Mouse (Mus musculus) liver, postnatal 0 days (tissue): ENCODE data around the gene Ptger2. TPM values are rescaled to one million over a fixed set of nuclear protein-coding genes. Genes with fewer than 3 reads are reported as not detected.

Experiments used
- ATAC-seq: fragments of 200-750 bp; cut with Nextera tagmentation; 2 replicates; pipeline ENCODE4 v1.8.0; 2017; ENCODE audit warnings: mild to moderate bottlenecking, moderate library complexity
- DNase-seq: peaks from one replicate; pipeline ENCODE4 v3.0.0-alpha.2; 2016
- H3K27ac ChIP-seq: fragments of 300-500 bp; sonication (generic); 2 replicates; pipeline ENCODE4 v1.5.1; 2014; ENCODE audit warnings: antibody characterized with exemption, moderate library complexity, mild to moderate bottlenecking, low read depth
- H3K27me3 ChIP-seq: fragments of 300-500 bp; sonication (generic); 2 replicates; pipeline ENCODE4 v1.6.1; 2014; ENCODE audit warnings: low read length, control low read depth, mixed read lengths; ENCODE audit not compliant: insufficient read depth
- H3K36me3 ChIP-seq: fragments of 300-500 bp; sonication (generic); replicated peaks from 2 replicates; pipeline ENCODE4 v1.6.1; 2014; ENCODE audit warnings: mild to moderate bottlenecking, control low read depth, low read length, moderate library complexity, mixed read lengths; ENCODE audit not compliant: insufficient read depth
- H3K4me1 ChIP-seq: fragments of 300-500 bp; sonication (generic); 2 replicates; pipeline ENCODE4 v1.6.1; 2014; ENCODE audit warnings: antibody characterized with exemption, mild to moderate bottlenecking, control low read depth; ENCODE audit not compliant: insufficient read depth
- H3K4me2 ChIP-seq: fragments of 300-500 bp; sonication (generic); 2 replicates; pipeline ENCODE4 v1.6.1; 2014; ENCODE audit warnings: low read depth, mild to moderate bottlenecking, low read length, moderate library complexity, mixed read lengths
- H3K4me3 ChIP-seq: fragments of 300-500 bp; sonication (generic); 2 replicates; pipeline ENCODE4 v1.5.1; 2014; ENCODE audit warnings: low read depth, low read length
- H3K9ac ChIP-seq: fragments of 300-500 bp; sonication (generic); replicated peaks from 2 replicates; pipeline ENCODE4 v1.6.1; 2014; ENCODE audit warnings: mild to moderate bottlenecking, moderate library complexity
- H3K9me3 ChIP-seq: fragments of 300-500 bp; sonication (generic); 2 replicates; pipeline ENCODE4 v1.6.1; 2016; ENCODE audit warnings: mild to moderate bottlenecking, control low read depth, low read length, mixed read lengths
- CTCF ChIP-seq: sonication (generic); IDR thresholded peaks from 2 replicates; pipeline ENCODE4 v1.5.1; 2016; ENCODE audit warnings: antibody characterized with exemption, low read depth
- EP300 ChIP-seq: IDR thresholded peaks from 2 replicates; pipeline ENCODE4 v1.6.1; 2016; ENCODE audit warnings: antibody characterized with exemption, low read depth, mild to moderate bottlenecking
- WGBS: fragments of 180-500 bp; shearing (Covaris S2); extraction: QIAGEN DNeasy Blood & Tissue Kit; methylation state at CpG from one replicate; pipeline ENCODE4 v1.1.7; 2014; ENCODE audit not compliant: insufficient replicate concordance; 5-methylcytosine and 5-hydroxymethylcytosine counted together
- polyA plus RNA-seq: library from polyadenylated mRNA; unstranded; fragments of >200 nt; fragmentation: Nextera tagmentation; extraction: Ambion mirVana; gene quantifications from 2 replicates; pipeline ENCODE4 v1.2.1, GENCODE M21; 2015

Gene Ptger2
- polyA plus RNA-seq, 1 experiment from 2014 or later: 0.68 TPM

DNA sequence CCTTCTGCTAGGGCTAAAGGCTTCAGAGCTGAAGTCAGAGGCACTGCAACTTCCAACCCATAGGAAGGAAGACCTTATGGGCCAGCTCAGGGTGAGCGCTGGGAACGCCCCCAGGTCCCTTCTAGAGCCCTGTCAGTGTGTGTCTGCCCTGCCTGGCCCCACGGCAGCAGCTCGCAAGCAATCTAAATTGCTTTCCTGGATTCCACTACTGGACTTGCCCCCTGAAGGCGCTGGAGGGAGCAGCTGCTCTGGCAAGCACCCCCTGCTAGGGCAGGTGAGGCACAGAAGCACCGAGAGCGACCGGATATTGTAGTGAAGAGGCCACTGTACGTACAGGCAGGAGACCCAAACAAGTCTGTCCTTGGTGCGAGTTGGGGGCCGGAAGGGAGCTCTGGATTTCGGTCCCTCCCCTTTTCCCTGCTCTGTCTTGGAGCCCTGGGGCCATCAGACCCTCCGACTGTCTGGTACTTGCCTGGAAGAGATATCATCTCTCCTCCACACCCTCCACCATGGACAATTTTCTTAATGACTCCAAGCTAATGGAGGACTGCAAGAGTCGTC is 541 bp downstream of the Ptger2 start:
- Histone ChIP-seq H3K4me3 (peak overlapping the region; percentile 57), H3K27me3 (peaks cover 17% of the 10 kb centered on the region; the same call in 1 of the 2 replicates), H3K9ac (peak overlapping the region; percentile 59), H3K4me2 (peak overlapping the region; percentile 74), H3K36me3 (no peaks in the 10 kb centered on the region), H3K27ac (peak overlapping the region; percentile 81), H3K4me1 (peaks cover 12% of the 10 kb centered on the region), H3K9me3 (no peaks in the 10 kb centered on the region)
- TF ChIP-seq EP300 (no peak), CTCF (no peak)
- ATAC-seq (peak; percentile 55), DNase-seq (peak; percentile 33)
- 5% methylated on average over 14 of the region's 14 CpGs for WGBS

DNA sequence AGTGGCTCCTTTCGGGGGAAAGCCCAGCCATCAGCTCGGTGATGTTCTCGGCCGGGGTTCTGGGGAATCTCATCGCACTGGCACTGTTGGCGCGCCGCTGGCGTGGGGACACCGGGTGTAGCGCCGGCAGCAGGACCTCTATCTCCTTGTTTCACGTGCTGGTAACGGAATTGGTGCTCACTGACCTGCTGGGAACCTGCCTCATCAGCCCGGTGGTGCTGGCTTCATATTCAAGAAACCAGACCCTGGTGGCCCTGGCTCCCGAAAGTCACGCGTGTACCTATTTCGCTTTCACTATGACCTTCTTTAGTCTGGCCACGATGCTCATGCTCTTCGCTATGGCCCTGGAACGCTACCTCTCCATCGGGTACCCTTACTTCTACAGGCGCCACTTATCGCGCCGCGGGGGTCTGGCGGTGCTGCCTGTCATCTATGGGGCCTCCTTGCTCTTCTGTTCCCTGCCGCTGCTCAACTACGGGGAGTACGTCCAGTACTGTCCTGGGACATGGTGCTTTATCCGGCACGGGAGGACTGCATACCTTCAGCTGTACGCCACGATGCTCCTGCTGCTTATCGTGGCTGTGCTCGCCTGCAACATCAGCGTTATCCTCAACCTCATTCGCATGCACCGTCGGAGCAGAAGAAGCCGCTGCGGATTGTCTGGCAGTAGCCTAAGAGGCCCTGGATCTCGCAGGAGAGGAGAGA is 1.2 kb downstream of the Ptger2 start:
- peak; percentile 10; the same call in 1 of the 2 replicates for ATAC-seq
- WGBS: 2% methylated on average over 45 of the region's 45 CpGs
- Histone ChIP-seq H3K27ac (peak overlapping the region; percentile 81), H3K9ac (peak overlapping the region; percentile 59), H3K4me2 (peak overlapping the region; percentile 74), H3K36me3 (no peaks in the 10 kb centered on the region), H3K27me3 (peaks cover 17% of the 10 kb centered on the region; the same call in 1 of the 2 replicates), H3K4me1 (peaks cover 12% of the 10 kb centered on the region), H3K9me3 (no peaks in the 10 kb centered on the region), H3K4me3 (peak overlapping the region; percentile 57)
- TF ChIP-seq EP300 (no peak), CTCF (no peak)
- DNase-seq: no peak

- H3K27me3 ChIP-seq: peaks cover 17% of the 10 kb centered on the region; the same call in 1 of the 2 replicates
- H3K9ac ChIP-seq: peak overlapping the region; percentile 59
- peak overlapping the region; percentile 74 for H3K4me2 ChIP-seq
- no peaks in the 10 kb centered on the region for H3K36me3 ChIP-seq
- 14% methylated on average over 4 of the region's 4 CpGs for WGBS
- no peaks in the 10 kb centered on the region for H3K9me3 ChIP-seq
- H3K27ac ChIP-seq: peak overlapping the region; percentile 81
- ATAC-seq: no peak
- peak overlapping the region; percentile 57 for H3K4me3 ChIP-seq
- peaks cover 12% of the 10 kb centered on the region for H3K4me1 ChIP-seq
- DNase-seq: no peak
- TF ChIP-seq CTCF (no peak), EP300 (no peak)
These were observed 1.8 kb downstream of the Ptger2 start for GRCm38 (mm10) chr14:44989751-44990150.

- ATAC-seq (no peak), DNase-seq (no peak)
- peaks cover 6% of the 10 kb centered on the region; the same call in 1 of the 2 replicates for H3K27me3 ChIP-seq
These were observed 6.3 kb downstream of the Ptger2 start for GRCm38 (mm10) chr14:44994337-44994736.

GRCm38 (mm10) chr14:45000086-45000769 is 12.2 kb downstream of the Ptger2 start:
- no peaks in the 10 kb centered on the region for H3K27me3 ChIP-seq
- H3K27ac ChIP-seq: no peak overlapping the region
- no peak overlapping the region for H3K9ac ChIP-seq
- no peaks in the 10 kb centered on the region for H3K36me3 ChIP-seq
- TF ChIP-seq CTCF (no peak), EP300 (no peak)
- DNase-seq (no peak), ATAC-seq (no peak)
- 74% methylated on average over 3 of the region's 3 CpGs for WGBS
- no peaks in the 10 kb centered on the region for H3K9me3 ChIP-seq
- no peaks in the 10 kb centered on the region for H3K4me1 ChIP-seq
- H3K4me2 ChIP-seq: no peak overlapping the region
- no peak overlapping the region for H3K4me3 ChIP-seq

More at GRCm38 (mm10) chr14:44994337-44994736, 6.3 kb downstream of the Ptger2 start:
- no peaks in the 10 kb centered on the region for H3K9me3 ChIP-seq
- TF ChIP-seq CTCF (no peak), EP300 (no peak)
- H3K4me2 ChIP-seq: no peak overlapping the region
- H3K27ac ChIP-seq: no peak overlapping the region
- no peak overlapping the region for H3K4me3 ChIP-seq
- H3K4me1 ChIP-seq: 0 out of 2 replicates have a peak, but pooled peaks cover 5% of the 10 kb centered on the region
- H3K9ac ChIP-seq: no peak overlapping the region
- H3K36me3 ChIP-seq: no peaks in the 10 kb centered on the region

DNA sequence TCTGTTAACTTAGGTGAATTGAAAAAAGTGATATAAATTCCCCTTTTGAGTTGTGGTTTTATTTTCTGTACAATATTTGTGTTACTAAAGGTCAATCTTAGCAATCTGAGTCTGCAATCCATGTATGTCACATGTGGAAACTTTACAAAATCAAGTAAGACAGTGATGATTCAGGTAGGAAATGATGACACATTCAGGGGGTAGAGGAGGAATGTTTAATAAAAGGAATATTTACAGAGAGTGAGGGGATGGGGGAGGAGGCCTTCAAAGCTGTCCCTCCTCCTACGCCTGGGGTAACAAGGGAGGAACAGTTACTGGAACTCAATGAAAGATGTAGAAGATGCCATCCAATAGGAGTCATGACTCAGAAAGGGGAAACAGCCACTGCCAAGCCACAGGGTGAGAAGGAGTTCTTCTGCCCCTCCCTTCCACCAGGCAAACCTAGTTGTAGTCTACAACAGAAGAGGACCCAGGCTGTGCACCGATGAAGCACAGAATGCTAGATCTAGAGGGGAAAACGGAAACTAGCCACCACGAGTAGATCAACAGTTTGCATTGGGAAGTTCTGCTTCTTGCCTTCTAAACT is 17.8 kb downstream of the Ptger2 start:
- H3K27me3 ChIP-seq: no peaks in the 10 kb centered on the region
- H3K9me3 ChIP-seq: no peaks in the 10 kb centered on the region
- H3K4me2 ChIP-seq: no peak overlapping the region
- H3K9ac ChIP-seq: no peak overlapping the region
- H3K4me1 ChIP-seq: no peaks in the 10 kb centered on the region
- TF ChIP-seq EP300 (no peak), CTCF (no peak)
- H3K4me3 ChIP-seq: no peak overlapping the region
- ATAC-seq: no peak
- H3K36me3 ChIP-seq: no peaks in the 10 kb centered on the region
- 44% methylated on average over 4 of the region's 4 CpGs for WGBS
- no peak overlapping the region for H3K27ac ChIP-seq
- no peak for DNase-seq
